Mouse (Mus musculus) 3T3-L1 (cell line): ENCODE data around the gene Grrp1.
"Not testable (repeated sequence)": the region's sequence is repeated elsewhere in the genome, so short reads cannot be mapped to it uniquely, and the experiment has no call there.

ENCODE experiments used
- DNase-seq: peaks from one replicate; pipeline ENCODE4 v3.0.0-alpha.2; 2015; ENCODE audit warnings: low read depth, low spot score

Grrp1 gene

GRCm38 (mm10) chr4:134253722-134254324, at the start of gene Grrp1:
Grrp1 (minus strand) TSS chr4:134254106.
- no peak for DNase-seq

GRCm38 (mm10) chr4:134302084-134302483, 48.2 kb upstream of the Grrp1 start:
- peak; percentile 19 for DNase-seq

- DNase-seq: no peak
These were observed 46.4 kb upstream of the Grrp1 start for GRCm38 (mm10) chr4:134300316-134300715.

DNA sequence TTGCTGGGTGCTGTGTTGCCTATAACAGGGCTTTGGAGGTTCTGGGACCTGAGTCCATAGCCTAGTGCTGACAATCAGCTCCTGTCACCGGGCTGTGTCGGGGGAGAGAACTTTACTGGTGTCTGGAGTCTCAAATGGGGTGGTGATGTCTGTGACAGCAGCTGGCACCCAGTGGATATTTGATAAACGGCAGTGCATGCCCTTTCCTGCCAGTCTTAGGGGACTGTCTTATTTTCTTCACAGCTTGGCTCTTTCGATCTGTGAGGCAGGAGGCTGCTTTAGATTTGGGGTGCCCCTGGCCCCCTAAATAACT, 45.5 kb upstream of the Grrp1 start:
- DNase-seq: no peak

DNA sequence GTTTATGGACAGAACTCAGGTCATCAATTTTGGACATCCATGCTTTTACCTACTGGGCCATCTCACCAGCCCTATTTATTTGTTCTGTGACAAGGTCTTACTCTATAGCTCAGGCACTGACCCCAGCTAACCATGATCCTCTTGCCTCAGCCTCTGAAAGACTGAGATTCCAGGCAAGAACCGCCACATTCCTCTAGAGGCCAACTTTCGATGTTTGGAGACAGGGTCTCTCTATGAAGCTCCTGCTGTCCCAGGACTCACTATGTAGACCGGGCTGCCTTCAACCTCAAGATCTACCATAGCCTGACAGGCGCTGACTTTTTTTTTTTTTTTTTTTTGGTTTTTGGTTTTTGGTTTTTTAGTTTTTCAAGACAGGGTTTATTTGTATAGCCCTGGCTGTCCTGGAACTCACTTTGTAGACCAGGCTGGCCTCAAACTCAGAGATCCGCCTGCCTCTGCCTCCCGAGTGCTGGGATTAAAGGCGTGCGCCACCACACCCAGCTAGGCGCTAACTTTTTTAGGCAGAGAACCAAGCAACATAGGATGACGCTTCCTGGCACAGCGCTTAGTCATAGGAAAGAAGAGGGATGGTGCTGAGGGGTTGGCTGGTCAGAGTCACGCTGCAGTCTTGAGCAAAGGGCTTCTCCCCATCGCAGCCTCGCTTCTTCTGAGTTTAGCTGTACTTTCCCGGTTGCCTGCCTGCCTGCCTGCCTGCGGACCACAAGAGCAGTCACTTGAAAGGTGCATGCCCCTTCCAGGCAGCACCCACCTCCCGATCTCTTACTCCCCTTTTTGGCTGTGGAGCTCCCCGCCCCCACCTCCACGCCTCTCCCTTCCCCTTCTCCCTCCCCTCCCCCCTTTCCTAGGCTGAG, 45.0 kb upstream of the Grrp1 start:
- DNase-seq: no peak

DNA sequence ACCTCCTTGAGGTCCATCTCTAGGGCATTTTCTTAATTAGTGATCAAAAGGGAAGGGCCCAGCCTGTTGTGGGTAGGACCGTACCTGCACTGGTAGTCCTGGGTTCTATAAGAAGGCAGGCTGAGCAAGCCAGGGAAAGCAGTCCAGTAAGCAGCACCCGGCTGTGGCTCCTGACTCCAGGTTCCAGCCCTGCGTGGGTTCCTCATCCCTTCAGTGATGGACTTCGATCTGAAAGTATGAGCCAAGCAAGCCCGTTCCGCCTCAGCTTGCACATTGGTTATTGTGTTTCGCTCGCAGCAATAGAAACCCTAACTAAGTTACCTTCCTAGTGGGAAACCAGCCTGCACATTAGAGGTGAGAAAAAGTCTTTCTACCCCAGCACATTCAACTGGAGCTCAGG, 43.5 kb upstream of the Grrp1 start:
- DNase-seq: no peak

- no peak for DNase-seq
These were observed 42.6 kb upstream of the Grrp1 start for GRCm38 (mm10) chr4:134296523-134296922.

DNA sequence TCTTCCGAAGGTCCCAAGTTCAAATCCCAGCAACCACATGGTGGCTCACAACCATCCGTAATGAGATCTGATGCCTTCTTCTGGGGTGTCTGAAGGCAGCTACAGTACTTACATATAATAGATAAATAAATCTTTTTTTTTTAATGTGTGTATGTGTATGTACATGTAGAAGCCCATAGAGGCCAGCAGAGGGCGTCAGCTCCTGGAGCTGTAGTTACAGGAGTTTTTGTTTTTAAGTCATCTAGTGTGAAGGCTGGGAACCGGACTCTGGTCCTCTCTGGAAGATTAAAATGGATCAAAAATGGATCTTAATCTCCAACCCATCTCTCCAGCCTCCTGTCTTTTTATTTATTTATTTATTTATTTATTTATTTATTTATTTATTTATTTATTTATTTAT, 42.2 kb upstream of the Grrp1 start:
- not testable (repeated sequence) for DNase-seq

GRCm38 (mm10) chr4:134293692-134294163, 39.8 kb upstream of the Grrp1 start:
- DNase-seq: no peak

DNA sequence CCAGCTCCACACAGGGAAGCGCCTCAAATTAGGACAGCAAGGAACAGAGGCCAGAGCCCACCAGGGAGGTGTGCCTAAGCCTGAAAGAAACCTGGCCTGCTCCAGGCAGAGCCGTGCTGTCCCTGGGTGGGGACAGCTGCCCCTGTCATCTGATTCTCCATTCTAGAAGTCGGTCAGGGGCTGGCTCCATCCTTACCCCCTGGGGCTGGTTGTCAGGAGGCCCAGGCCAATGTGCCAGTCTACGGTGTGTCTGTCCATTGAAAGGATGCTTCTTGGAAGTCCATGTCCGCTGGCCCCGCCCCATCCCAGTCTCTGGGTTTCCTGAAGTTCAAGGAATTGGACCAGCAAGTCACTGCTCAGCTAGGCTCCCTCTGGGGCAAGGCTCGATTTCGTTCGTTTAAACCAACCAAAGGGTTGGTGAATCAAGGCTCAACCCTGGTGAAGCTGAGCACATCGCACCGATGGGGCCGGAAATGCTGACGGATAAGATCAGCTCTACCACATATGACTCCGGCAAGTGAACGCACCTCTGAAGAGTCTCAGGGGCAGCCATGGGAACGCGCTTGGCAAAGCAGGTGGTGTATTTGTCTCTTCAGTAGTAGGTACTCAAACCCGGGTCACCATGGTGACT, 39.3 kb upstream of the Grrp1 start:
- DNase-seq: no peak

DNA sequence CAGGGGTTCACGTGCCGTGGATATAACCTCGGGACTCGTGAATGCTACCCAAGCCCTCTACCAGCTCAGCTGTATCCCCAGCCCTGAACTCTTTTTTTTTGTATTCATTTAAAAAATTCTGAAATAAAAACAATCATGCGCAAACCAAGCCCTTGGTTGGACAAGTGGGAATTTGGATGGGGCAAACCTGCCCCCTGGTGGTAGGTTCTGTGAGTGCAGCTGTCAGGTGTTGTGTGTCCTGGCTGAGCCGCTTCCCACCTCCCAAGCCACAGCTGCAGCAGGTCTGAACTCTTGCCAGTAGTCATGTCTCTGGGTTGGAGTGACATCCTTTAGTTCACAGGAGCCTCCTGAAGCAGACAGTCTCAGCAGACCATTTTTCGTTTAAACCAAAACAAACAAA, 38.2 kb upstream of the Grrp1 start:
- DNase-seq: peak; percentile 85

- peak; percentile 55 for DNase-seq
These were observed 34.7 kb upstream of the Grrp1 start for GRCm38 (mm10) chr4:134288397-134289256.

GRCm38 (mm10) chr4:134287575-134288025, 33.7 kb upstream of the Grrp1 start, which contains the start of gene Pdik1l:
Pdik1l (minus strand) TSS chr4:134287895.
- peak; percentile 83 for DNase-seq

DNA sequence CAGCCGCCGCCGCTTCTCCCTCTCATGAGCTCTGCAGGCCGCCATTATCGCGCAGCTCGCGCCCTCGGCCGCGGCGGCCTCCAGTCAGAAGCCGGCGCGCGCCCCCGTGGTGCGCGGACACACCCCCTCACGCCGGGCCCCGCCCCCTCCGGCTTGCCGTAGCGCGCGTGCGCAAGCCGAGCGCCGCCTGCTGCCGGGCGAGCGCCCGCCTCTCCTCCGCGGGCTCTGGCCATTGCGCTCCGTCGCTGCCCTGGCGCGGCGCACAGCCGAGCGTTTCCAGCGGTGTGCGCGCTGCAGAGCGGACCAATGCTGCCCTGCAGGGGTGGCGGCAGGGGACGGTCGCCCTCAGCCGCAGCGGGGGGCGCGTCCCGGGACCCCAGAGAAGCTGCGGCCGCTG, 33.3 kb upstream of the Grrp1 start:
- DNase-seq: peak; percentile 71

- no peak for DNase-seq
These were observed 32.6 kb upstream of the Grrp1 start for GRCm38 (mm10) chr4:134286226-134287167.

- no peak for DNase-seq
These were observed 31.0 kb upstream of the Grrp1 start for GRCm38 (mm10) chr4:134284942-134285341.

GRCm38 (mm10) chr4:134273417-134274345, 19.8 kb upstream of the Grrp1 start:
- no peak for DNase-seq

DNA sequence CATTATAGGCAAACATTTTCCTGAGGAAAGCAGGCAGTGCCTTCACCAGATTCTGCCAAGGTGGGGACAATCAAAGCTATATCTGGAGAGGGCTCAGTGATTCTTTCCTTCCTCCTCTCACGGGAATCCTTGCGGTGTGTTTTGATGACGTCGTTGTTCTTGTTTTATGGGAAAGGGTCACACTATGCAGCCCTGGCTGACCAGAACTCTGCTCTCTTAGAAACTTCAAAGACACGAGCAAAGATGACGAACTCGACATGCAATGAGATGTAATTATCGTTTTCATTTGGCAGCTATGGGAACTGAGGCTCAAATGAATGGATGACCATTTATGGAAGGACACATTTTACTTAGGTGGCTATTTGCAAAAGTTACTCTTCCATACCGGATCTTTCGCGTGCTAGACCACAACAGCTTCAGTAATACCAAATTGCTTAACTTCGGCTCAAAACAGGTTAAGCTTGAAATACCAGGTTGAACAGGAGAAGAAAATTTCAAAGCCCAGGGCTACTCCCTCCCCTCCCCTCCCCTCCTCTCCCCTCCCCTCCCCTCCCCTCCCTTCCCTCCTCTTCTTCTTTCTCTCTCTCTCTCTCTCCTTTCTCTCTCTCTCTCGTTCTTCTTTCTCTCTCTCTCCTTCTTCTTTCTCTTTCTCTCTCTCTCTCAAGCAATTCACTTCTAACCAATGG, 19.0 kb upstream of the Grrp1 start:
- DNase-seq: no peak

- DNase-seq: no peak
These were observed 18.1 kb upstream of the Grrp1 start for GRCm38 (mm10) chr4:134271979-134272378.
